Mouse (Mus musculus) T-cell, adult 2 months (primary cell): ENCODE data around the gene Cxcr1.
"Not testable (repeated sequence)": the region's sequence is repeated elsewhere in the genome, so short reads cannot be mapped to it uniquely, and the experiment has no call there.

ENCODE experiments used
- DNase-seq: peaks from one replicate; pipeline ENCODE4 v3.0.0; 2022; ENCODE audit warnings: low spot score

The Cxcr1 gene

GRCm38 (mm10) chr1:74196621-74197419 lies 2.4 kb upstream of the Cxcr1 start:
- DNase-seq: no peak

- DNase-seq: peak; percentile 24
These were observed 1.5 kb upstream of the Cxcr1 start for GRCm38 (mm10) chr1:74195961-74196360.

- DNase-seq: no peak
These were observed 1.7 kb downstream of the Cxcr1 start for GRCm38 (mm10) chr1:74192711-74193110.

- no peak for DNase-seq
These were observed 4.0 kb downstream of the Cxcr1 start for GRCm38 (mm10) chr1:74190471-74190870.

GRCm38 (mm10) chr1:74183006-74183405 lies 11.4 kb downstream of the Cxcr1 start:
- DNase-seq: no peak

GRCm38 (mm10) chr1:74181462-74181861 lies 13.0 kb downstream of the Cxcr1 start:
- no peak for DNase-seq

DNA sequence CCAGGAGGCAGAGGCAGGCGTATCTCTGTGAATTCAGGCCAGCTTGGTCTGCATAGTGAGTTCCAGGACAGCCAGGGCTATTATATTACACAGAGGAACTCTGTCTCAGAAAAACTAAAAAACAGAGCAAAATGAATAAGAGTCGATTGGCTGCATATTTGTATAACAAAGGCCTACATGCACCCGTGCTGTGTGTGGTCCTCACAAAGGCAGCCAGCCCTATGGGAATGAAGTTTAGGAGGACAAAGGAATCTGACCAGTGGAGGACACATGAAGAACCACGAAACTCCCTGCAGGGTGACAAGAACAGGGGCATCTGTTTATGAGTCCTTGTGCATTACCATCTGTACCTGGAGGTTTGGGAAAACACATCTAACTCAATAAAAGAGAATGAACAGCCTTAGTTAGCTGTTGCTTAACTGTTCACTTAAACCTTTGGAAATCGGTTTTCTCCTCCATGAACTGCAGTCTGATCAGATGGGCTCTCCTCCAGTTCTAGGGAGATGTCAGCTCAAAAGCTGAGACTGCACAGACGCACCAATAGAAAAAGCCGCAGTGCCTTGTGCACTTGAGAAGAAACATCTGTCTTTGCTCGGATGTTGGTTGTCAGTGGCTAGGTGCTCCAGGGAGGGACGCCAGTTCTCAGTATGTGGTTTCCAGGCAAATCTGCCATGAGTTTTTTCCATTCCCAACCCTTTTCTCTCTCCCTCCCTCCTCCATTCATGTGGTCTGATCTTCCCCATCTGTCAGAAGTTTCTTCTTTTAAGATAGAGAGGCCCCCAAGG lies 14.6 kb downstream of the Cxcr1 start:
- DNase-seq: no peak

GRCm38 (mm10) chr1:74178618-74179017 lies 15.8 kb downstream of the Cxcr1 start:
- DNase-seq: peak; percentile 34

DNA sequence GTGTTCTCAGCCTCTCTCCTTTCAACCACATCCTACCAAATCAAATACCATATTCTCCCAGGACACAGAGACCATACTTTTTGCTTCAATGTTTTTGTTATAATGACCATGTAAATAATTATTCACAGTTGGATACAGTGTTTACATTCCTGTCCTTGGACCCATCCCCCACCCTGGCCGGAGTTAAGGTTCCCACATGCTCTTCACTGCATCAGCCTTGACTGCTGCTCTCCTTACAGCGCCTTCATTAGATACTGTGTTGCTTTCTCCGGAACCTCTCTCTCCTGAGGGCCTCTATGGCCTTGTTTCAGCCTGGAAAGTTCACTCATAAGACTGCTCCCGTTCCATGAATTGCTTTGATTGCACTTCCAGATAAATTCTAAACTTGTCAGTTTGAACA lies 18.7 kb downstream of the Cxcr1 start:
- DNase-seq: no peak

DNA sequence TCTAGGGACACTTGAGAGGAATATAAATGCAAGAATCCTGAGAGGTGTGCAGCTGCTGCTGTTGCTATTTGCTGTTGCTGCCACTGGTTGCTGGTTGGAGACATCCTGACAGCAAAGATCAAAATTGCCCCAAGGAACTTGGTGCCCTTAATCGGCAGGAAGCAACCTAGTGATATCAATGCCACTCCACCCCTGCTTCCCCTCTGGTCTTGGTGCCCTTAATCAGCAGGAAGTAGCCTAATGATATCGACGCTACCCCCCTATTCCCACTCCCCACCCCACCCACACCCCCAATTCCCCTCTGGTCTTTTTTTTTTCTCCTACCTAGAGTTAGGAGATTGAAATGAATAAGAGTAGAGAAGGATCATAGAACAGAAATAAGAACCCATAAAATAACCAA lies 21.7 kb downstream of the Cxcr1 start:
- DNase-seq: no peak

GRCm38 (mm10) chr1:74169721-74170120 lies 24.7 kb downstream of the Cxcr1 start:
- DNase-seq: no peak

- DNase-seq: no peak
These were observed 27.3 kb downstream of the Cxcr1 start for GRCm38 (mm10) chr1:74167136-74167535.

DNA sequence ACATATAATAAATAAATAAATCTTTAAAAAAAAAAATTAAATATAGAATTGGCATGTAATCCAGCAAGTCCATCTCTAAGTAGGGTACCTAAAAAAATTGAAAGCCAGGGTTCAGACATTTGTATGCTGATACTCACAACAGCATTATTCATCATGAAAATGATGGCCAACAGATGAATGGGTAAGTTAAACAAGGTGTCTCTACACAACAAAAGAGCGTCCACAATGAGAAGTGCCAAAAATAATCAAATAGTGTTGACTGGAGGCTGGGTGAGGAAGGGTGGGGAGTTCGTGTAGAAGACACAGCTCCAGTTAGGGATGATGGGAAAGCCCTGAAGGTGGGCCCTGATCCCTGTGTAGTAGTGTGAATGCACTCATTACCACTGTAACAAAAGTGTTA lies 34.4 kb downstream of the Cxcr1 start:
- DNase-seq: no peak

- not testable (repeated sequence) for DNase-seq
These were observed 34.8 kb downstream of the Cxcr1 start for GRCm38 (mm10) chr1:74159613-74160012.

DNA sequence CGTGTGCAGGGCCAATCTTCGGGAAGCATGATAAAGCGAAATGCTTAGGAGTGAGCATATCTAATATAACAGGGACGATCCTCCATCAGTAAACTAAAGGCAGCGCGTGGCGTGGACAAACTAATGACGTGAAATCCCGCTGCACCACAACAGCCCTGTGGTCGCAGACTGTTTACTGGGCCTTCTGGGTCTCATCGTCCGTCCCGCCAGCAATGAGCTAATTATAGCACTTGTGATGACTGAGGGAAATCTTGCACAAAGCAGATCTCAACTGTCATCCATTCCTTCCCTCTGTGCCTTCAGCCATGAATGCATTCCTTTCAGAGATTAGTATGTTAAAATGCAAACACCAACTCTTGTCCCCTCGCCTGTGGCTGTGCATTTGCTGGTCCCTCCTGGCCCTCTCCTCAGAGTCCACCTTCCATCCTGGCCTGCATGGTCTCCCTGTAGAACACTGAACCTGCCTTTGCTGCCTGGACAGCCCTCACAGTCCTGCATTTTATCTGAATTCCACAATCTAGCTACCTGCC lies 38.0 kb downstream of the Cxcr1 start:
- DNase-seq: no peak

- DNase-seq: no peak
These were observed 38.9 kb downstream of the Cxcr1 start for GRCm38 (mm10) chr1:74155435-74156012.

GRCm38 (mm10) chr1:74153461-74154184 lies 40.8 kb downstream of the Cxcr1 start, which contains the start of gene Cxcr2:
Gene Cxcr2, plus strand, starts transcription at chr1:74153989.
- peak; percentile 7 for DNase-seq

- no peak for DNase-seq
These were observed 43.3 kb downstream of the Cxcr1 start for GRCm38 (mm10) chr1:74151091-74151490.

GRCm38 (mm10) chr1:74150101-74150500 lies 44.3 kb downstream of the Cxcr1 start:
- DNase-seq: no peak

DNA sequence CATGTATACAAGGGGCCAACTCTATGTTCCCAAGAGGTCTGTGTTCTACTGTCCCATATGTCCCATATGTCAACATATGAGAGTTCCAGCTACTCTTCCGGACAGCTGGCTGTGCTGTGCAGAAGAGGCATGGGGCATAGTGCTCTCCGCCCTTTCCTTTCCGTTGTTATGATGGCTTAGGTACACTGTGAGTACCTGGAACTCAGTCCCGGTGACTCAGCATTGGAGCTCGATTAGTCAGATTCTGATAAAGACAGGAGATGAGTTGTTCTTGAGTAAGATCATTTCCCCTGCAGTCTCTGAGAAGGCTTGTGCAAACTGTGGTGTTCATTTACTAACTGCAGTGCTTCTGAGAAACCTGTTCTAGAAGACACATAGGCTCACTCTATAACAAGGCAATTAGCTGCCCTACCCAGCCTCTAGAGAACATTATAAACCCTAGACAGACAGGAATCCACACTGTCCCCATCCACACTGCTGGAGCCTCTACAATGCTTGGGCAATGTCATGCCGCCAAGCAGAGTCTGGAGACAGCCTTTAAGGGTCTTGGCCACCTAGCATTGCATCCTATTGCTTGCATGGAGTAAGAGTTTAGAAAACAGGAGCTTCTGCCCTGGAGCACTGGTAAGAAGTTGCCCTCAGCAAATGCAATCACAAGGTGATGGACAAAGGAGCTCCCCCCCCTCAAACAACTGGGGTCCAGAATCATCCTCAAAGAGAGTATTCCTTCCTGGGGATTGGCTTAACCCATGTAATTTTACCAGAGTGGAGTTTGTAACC lies 45.1 kb downstream of the Cxcr1 start:
- no peak for DNase-seq
